Mouse (Mus musculus): ENCODE measurements around the gene Btbd35f16. TPM values are rescaled to one million over a fixed set of nuclear protein-coding genes. Genes with fewer than 3 reads are reported as not detected.
"Not testable (repeated sequence)": the region's sequence is repeated elsewhere in the genome, so short reads cannot be mapped to it uniquely, and the experiment has no call there.

Gene Btbd35f16
- not detected for total RNA-seq (2021)
- long read RNA-seq, experiment 1 = 0 reads
- long read RNA-seq, experiment 2 = 0 reads

- not testable (repeated sequence) for DNase-seq (ENCODE audit: low spot score in 2 of 2)
These were observed at the start of gene Btbd35f16 for GRCm38 (mm10) chrX:3956902-3957301. Gene Btbd35f16, minus strand, starts transcription at chrX:3957002.

Other genes starting within 250 kb of the Btbd35f16 start
- not detected for gene Btbd35f10, start 204.1 kb downstream of the Btbd35f16 start, total RNA-seq (2021)
- not detected for gene Btbd35f3, start 80.7 kb upstream of the Btbd35f16 start, total RNA-seq (2021)
- gene Btbd35f28, start 239.6 kb upstream of the Btbd35f16 start, total RNA-seq (2021) = not detected